Mouse (Mus musculus) thymus, adult 2 months (tissue): ENCODE measurements around the gene Avil. TPM values are rescaled to one million over a fixed set of nuclear protein-coding genes. Genes with fewer than 3 reads are reported as not detected.

ENCODE experiments used
- DNase-seq: peaks from one replicate; pipeline ENCODE4 v3.0.0; 2021
- H3K27ac ChIP-seq: fragments of 200-500 bp; 2 replicates; pipeline ENCODE4 v1.5.1; 2012; ENCODE audit warnings: low read length, control low read depth; ENCODE audit not compliant: control insufficient read depth, insufficient read depth
- H3K27me3 ChIP-seq: fragments of 200-500 bp; 2 replicates; pipeline ENCODE4 v1.6.1; 2012; ENCODE audit warnings: mild to moderate bottlenecking, low read length, moderate library complexity, mixed read lengths; ENCODE audit not compliant: control insufficient read depth, insufficient read depth
- H3K36me3 ChIP-seq: fragments of 200-500 bp; 2 replicates; pipeline ENCODE4 v1.6.1; 2012; ENCODE audit warnings: mild to moderate bottlenecking, low read length, moderate library complexity; ENCODE audit not compliant: control insufficient read depth, insufficient read depth
- H3K4me1 ChIP-seq: fragments of 200-500 bp; replicated peaks from 2 replicates; pipeline ENCODE4 v1.6.1; 2012; ENCODE audit warnings: low read length; ENCODE audit not compliant: control insufficient read depth, insufficient read depth
- H3K4me3 ChIP-seq: fragments of 200-500 bp; 2 replicates; pipeline ENCODE4 v1.5.1; 2012; ENCODE audit warnings: mild to moderate bottlenecking, low read length, control low read depth, moderate library complexity; ENCODE audit not compliant: control insufficient read depth, insufficient read depth
- CTCF ChIP-seq: fragments of 200-500 bp; IDR thresholded peaks from 2 replicates; pipeline ENCODE4 v1.5.1; 2012; ENCODE audit warnings: mild to moderate bottlenecking, control low read depth, low read length, moderate library complexity, borderline replicate concordance; ENCODE audit not compliant: control insufficient read depth, poor library complexity, insufficient read depth; ENCODE audit errors: extremely low read depth
- POLR2A ChIP-seq: fragments of 200-500 bp; IDR thresholded peaks from 2 replicates; pipeline ENCODE4 v1.6.1; 2012; ENCODE audit warnings: mild to moderate bottlenecking, low read length, control low read depth, moderate library complexity; ENCODE audit not compliant: control insufficient read depth, poor library complexity, insufficient read depth; ENCODE audit errors: extremely low read depth
- WGBS: fragments of 180-500 bp; shearing (Covaris S2); methylation state at CpG from one replicate; pipeline ENCODE4 v1.1.7; 2018; 5-methylcytosine and 5-hydroxymethylcytosine counted together
- polyA plus RNA-seq: library from polyadenylated mRNA; depleted of rRNA; stranded (reverse); fragments of >200 nt; gene quantifications from 2 replicates; pipeline ENCODE4 v1.2.3, GENCODE M21; 2012

The Avil gene
- polyA plus RNA-seq, 1 experiment, result 0.97 TPM

GRCm38 (mm10) chr10:126997340-126998113 lies 3.0 kb upstream of the Avil start:
- no peaks in the 10 kb centered on the region for H3K4me1 ChIP-seq
- H3K36me3 ChIP-seq, result peaks cover 45% of the 10 kb centered on the region
- DNase-seq, result no peak
- WGBS, result 73% methylated on average over 13 of the region's 13 CpGs
- H3K27me3 ChIP-seq, result no peaks in the 10 kb centered on the region
- H3K27ac ChIP-seq, result no peak overlapping the region
- H3K4me3 ChIP-seq, result no peak overlapping the region
- no peak for TF ChIP-seq POLR2A
- TF ChIP-seq CTCF, result no peak

- 78% methylated on average over 9 of the region's 9 CpGs for WGBS
- no peak for TF ChIP-seq POLR2A
- H3K27ac ChIP-seq, result no peak overlapping the region
- no peaks in the 10 kb centered on the region for H3K4me1 ChIP-seq
- H3K27me3 ChIP-seq, result no peaks in the 10 kb centered on the region
- no peak for DNase-seq
- peaks cover 13% of the 10 kb centered on the region for H3K36me3 ChIP-seq
- H3K4me3 ChIP-seq, result no peak overlapping the region
Observed at GRCm38 (mm10) chr10:127001297-127001696, 788 bp downstream of the Avil start.

GRCm38 (mm10) chr10:127002056-127002455 lies 1.5 kb downstream of the Avil start:
- no peaks in the 10 kb centered on the region for H3K4me1 ChIP-seq
- TF ChIP-seq CTCF (no peak), POLR2A (no peak)
- 79% methylated on average over 1 of the region's 1 CpGs for WGBS
- no peak overlapping the region for H3K4me3 ChIP-seq
- DNase-seq, result no peak
- no peak overlapping the region for H3K27ac ChIP-seq
- no peaks in the 10 kb centered on the region for H3K27me3 ChIP-seq
- H3K36me3 ChIP-seq, result peaks cover 13% of the 10 kb centered on the region

GRCm38 (mm10) chr10:127002765-127003164 lies 2.3 kb downstream of the Avil start:
- Histone ChIP-seq H3K27ac (no peak overlapping the region), H3K4me1 (no peaks in the 10 kb centered on the region), H3K36me3 (peaks cover 6% of the 10 kb centered on the region), H3K4me3 (no peak overlapping the region), H3K27me3 (no peaks in the 10 kb centered on the region)
- TF ChIP-seq CTCF (no peak), POLR2A (no peak)
- WGBS, result 82% methylated on average over 5 of the region's 5 CpGs
- no peak for DNase-seq

- 93% methylated on average over 8 of the region's 8 CpGs for WGBS
- H3K4me1 ChIP-seq, result no peaks in the 10 kb centered on the region
- DNase-seq, result no peak
- no peaks in the 10 kb centered on the region for H3K27me3 ChIP-seq
- peaks cover under 1% of the 10 kb centered on the region for H3K36me3 ChIP-seq
- TF ChIP-seq CTCF, result no peak
- H3K4me3 ChIP-seq, result no peak overlapping the region
- H3K27ac ChIP-seq, result no peak overlapping the region
Observed at GRCm38 (mm10) chr10:127003334-127003733, 2.8 kb downstream of the Avil start.

GRCm38 (mm10) chr10:127003806-127004205 lies 3.3 kb downstream of the Avil start:
- TF ChIP-seq CTCF, result no peak
- TF ChIP-seq POLR2A, result no peak
- 81% methylated on average over 7 of the region's 7 CpGs for WGBS

GRCm38 (mm10) chr10:127016488-127016887 lies 16.0 kb downstream of the Avil start:
- Histone ChIP-seq H3K4me1 (no peaks in the 10 kb centered on the region), H3K4me3 (no peak overlapping the region), H3K27ac (no peak overlapping the region), H3K36me3 (no peaks in the 10 kb centered on the region), H3K27me3 (no peaks in the 10 kb centered on the region)
- TF ChIP-seq POLR2A, result no peak
- TF ChIP-seq CTCF, result no peak
- DNase-seq, result no peak
- 67% methylated on average over 5 of the region's 5 CpGs for WGBS

More at GRCm38 (mm10) chr10:127003806-127004205, 3.3 kb downstream of the Avil start:
- Histone ChIP-seq H3K27ac (no peak overlapping the region), H3K4me3 (no peak overlapping the region), H3K4me1 (no peaks in the 10 kb centered on the region), H3K27me3 (no peaks in the 10 kb centered on the region), H3K36me3 (no peaks in the 10 kb centered on the region)
- DNase-seq, result no peak
